Mouse (Mus musculus) lung, postnatal 25 days (tissue): Measurements from ENCODE around the gene Ttll6.
"Not testable (repeated sequence)": the region's sequence is repeated elsewhere in the genome, so short reads cannot be mapped to it uniquely, and the experiment has no call there.

Experiments used
- DNase-seq: peaks from one replicate; pipeline ENCODE4 v3.0.0; 2022; ENCODE audit warnings: low spot score

The Ttll6 gene

GRCm38 (mm10) chr11:96133239-96133865, at the start of gene Ttll6:
Gene Ttll6, plus strand, starts transcription at chr11:96133786.
- DNase-seq, result peak; percentile 26

- no peak for DNase-seq
Measured at GRCm38 (mm10) chr11:96087981-96088380, 45.6 kb upstream of the Ttll6 start.

- DNase-seq, result peak; percentile 4
Measured at GRCm38 (mm10) chr11:96091073-96091472, 42.5 kb upstream of the Ttll6 start.

GRCm38 (mm10) chr11:96092674-96093291, 40.8 kb upstream of the Ttll6 start:
- peak; percentile 4 for DNase-seq

- DNase-seq, result peak; percentile 39
Measured at GRCm38 (mm10) chr11:96093361-96093760, 40.2 kb upstream of the Ttll6 start.

GRCm38 (mm10) chr11:96108376-96108775, 25.2 kb upstream of the Ttll6 start:
- DNase-seq, result no peak

- DNase-seq, result not testable (repeated sequence)
Measured at GRCm38 (mm10) chr11:96110950-96111349, 22.6 kb upstream of the Ttll6 start.

- no peak for DNase-seq
Measured at GRCm38 (mm10) chr11:96111751-96112150, 21.8 kb upstream of the Ttll6 start, which contains the start of gene Calcoco2. Gene Calcoco2, minus strand, starts transcription at chr11:96111964.

- no peak for DNase-seq
Measured at GRCm38 (mm10) chr11:96114077-96114476, 19.5 kb upstream of the Ttll6 start.

GRCm38 (mm10) chr11:96115416-96115815, 18.2 kb upstream of the Ttll6 start:
- no peak for DNase-seq

GRCm38 (mm10) chr11:96116116-96116515, 17.5 kb upstream of the Ttll6 start:
- DNase-seq, result no peak

GRCm38 (mm10) chr11:96116925-96117324, 16.7 kb upstream of the Ttll6 start:
- DNase-seq, result not testable (repeated sequence)

GRCm38 (mm10) chr11:96119401-96119800, 14.2 kb upstream of the Ttll6 start:
- DNase-seq, result no peak

GRCm38 (mm10) chr11:96122806-96123205, 10.8 kb upstream of the Ttll6 start:
- DNase-seq, result not testable (repeated sequence)

- no peak for DNase-seq
Measured at GRCm38 (mm10) chr11:96124052-96124914, 9.3 kb upstream of the Ttll6 start.

GRCm38 (mm10) chr11:96130606-96131005, 3.0 kb upstream of the Ttll6 start:
- no peak for DNase-seq

GRCm38 (mm10) chr11:96135847-96136246, 2.3 kb downstream of the Ttll6 start:
- no peak for DNase-seq

GRCm38 (mm10) chr11:96140726-96141175, 7.2 kb downstream of the Ttll6 start:
- DNase-seq, result no peak

GRCm38 (mm10) chr11:96143766-96144165, 10.2 kb downstream of the Ttll6 start:
- DNase-seq, result no peak

GRCm38 (mm10) chr11:96145622-96146270, 12.2 kb downstream of the Ttll6 start:
- DNase-seq, result peak; percentile 38

GRCm38 (mm10) chr11:96147471-96147870, 13.9 kb downstream of the Ttll6 start:
- DNase-seq, result no peak

- no peak for DNase-seq
Measured at GRCm38 (mm10) chr11:96164769-96165168, 31.2 kb downstream of the Ttll6 start.
